Mouse (Mus musculus): ENCODE data around the gene Tle2. TPM values are rescaled to one million over a fixed set of nuclear protein-coding genes. Genes with fewer than 3 reads are reported as not detected.

The Tle2 gene
- total and polyA plus RNA-seq, 3 experiments, result 0.45 to 3.6 (median 1.5) TPM

DNA sequence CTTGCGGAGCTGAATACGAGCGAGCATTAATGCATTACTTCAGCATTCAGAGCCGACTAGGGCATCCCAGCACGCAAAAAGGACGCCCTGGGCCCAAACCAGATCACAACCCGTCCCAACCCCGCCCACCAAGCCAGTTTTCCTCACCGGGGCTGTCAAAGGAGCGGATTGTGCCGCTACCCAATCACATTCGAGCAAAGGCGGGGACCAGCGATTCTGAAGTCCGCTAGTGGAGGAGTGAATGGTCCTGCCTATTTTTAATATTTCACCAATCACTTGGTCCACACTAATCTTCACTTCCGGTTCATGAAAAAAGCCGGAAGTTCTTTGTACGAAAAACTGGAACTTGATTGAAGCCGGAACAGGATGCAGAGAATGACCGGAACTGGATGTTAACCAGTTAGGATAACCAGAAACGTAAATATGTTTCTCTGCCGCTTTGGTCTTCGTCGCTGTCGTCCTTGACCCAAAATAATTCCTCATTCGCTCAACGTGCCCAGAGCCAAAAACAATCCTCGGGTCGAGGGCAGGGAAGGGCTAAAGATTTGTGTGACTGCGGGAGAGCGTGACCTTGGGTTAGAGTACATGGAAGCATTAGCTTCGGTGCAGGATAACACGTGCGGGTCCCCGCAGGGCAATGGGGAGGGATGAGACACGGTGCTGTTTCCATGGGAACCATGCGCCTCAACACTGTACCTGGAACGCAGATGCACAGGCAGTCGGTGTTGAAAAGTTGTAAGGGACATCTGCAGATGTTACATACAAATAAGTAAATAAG, 31.8 kb downstream of the Tle2 start, which contains the start of gene BC025920:
BC025920 (plus strand) TSS at position 297 of the 778 bp plus-strand sequence.
- peaks cover 53% of the 10 kb centered on the region for H3K4me1 ChIP-seq (ENCODE audit: insufficient read depth, low read depth, low read length)
- no peak for TF ChIP-seq GATA2 (IDR thresholded peaks at IDR 0.05; ENCODE audit: borderline replicate concordance, low read depth, low read length)
- no peak for TF ChIP-seq POLR2AphosphoS5 (IDR thresholded peaks at IDR 0.05; ENCODE audit: insufficient replicate concordance, low read depth, low read length)
- no peak for TF ChIP-seq CTCF (IDR thresholded peaks at IDR 0.05; ENCODE audit: low read depth, low read length)
- TF ChIP-seq GATA1 (IDR thresholded peaks at IDR 0.05; ENCODE audit: borderline replicate concordance, low read length), result no peak
- no peak for TF ChIP-seq TAL1 (conservative IDR thresholded peaks at IDR 0.05; ENCODE audit: low read depth, low read length)

DNA sequence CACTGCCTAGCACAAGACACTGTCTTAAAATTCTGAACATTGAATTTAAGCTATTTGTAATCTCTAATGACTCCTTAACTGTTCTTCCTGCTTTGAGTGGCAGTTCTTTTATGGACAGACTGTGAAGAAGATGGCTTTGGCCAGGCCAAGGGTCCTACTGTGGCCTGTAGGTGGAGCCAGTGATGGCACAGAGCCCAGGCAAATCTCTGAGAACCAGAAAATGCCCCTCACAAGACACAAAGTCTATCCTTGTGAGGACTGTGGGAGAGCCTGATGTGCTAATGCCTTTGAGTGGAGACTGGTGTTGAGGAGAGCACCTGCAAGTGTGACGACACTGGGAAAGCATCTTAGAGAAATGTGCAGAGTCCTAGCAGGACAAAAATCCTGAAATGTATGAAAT, 33.9 kb downstream of the Tle2 start:
- Histone ChIP-seq H3K4me3 (ENCODE audit: low read depth, low read length) (no peak overlapping the region), H3K4me1 (ENCODE audit: insufficient read depth, low read depth, low read length) (peaks cover 42% of the 10 kb centered on the region), H3K27me3 (ENCODE audit: insufficient read depth, low read length) (no peaks in the 10 kb centered on the region), H3K36me3 (replicated peaks) (peaks cover 27% of the 10 kb centered on the region), H3K9me3 (replicated peaks) (0 out of 2 replicates have a peak, but pooled peaks cover 2% of the 10 kb centered on the region)
- DNase-seq (ENCODE audit: low spot score), result no peak
- TF ChIP-seq GATA1 (IDR thresholded peaks at IDR 0.05; ENCODE audit: borderline replicate concordance, low read length), result no peak
- no peak for TF ChIP-seq POLR2AphosphoS5 (IDR thresholded peaks at IDR 0.05; ENCODE audit: insufficient replicate concordance, low read depth, low read length)
- no peak for TF ChIP-seq CTCF (IDR thresholded peaks at IDR 0.05; ENCODE audit: low read depth, low read length)
- TF ChIP-seq TAL1 (conservative IDR thresholded peaks at IDR 0.05; ENCODE audit: low read depth, low read length), result no peak
- TF ChIP-seq GATA2 (IDR thresholded peaks at IDR 0.05; ENCODE audit: borderline replicate concordance, low read depth, low read length), result no peak
- no peak for ATAC-seq (ENCODE audit: extremely low read depth, insufficient number of reproducible peaks, low FRiP score, poor library complexity, severe bottlenecking)

More for the DNA sequence above, 31.8 kb downstream of the Tle2 start, which contains the start of gene BC025920:
- Histone ChIP-seq H3K36me3 (replicated peaks) (peaks cover 27% of the 10 kb centered on the region), H3K27me3 (ENCODE audit: insufficient read depth, low read length) (no peaks in the 10 kb centered on the region), H3K9me3 (replicated peaks) (0 out of 2 replicates have a peak, but pooled peaks cover 2% of the 10 kb centered on the region), H3K4me3 (ENCODE audit: low read depth, low read length) (peak within 1 kb of the TSS; percentile 79)
- DNase-seq (ENCODE audit: low spot score), result peak; percentile 98
- peak; percentile 92 for ATAC-seq (ENCODE audit: extremely low read depth, insufficient number of reproducible peaks, low FRiP score, poor library complexity, severe bottlenecking)

DNA sequence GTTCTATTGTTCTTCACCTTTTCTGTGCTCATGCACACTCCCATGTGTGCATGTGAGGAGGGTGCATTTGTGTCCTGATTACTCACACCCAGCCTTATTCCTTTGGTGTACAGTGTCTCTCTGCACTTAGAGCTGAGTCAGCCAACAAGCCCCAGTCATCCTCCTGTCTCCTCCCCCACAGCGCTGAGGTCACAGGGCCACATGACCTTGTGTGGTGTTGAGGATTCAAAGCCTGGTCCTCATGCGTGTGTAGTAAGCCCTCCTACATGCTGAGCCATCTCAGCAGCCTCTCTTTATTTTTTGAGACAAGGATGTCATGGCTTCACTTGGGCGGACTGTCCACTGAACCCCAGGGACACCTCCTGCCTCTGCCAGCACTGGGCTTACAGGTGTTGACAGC, 38.4 kb downstream of the Tle2 start:
- TF ChIP-seq POLR2AphosphoS5 (IDR thresholded peaks at IDR 0.05; ENCODE audit: insufficient replicate concordance, low read depth, low read length), result no peak
- no peak for TF ChIP-seq GATA2 (IDR thresholded peaks at IDR 0.05; ENCODE audit: borderline replicate concordance, low read depth, low read length)
- no peak for TF ChIP-seq CTCF (IDR thresholded peaks at IDR 0.05; ENCODE audit: low read depth, low read length)
- no peak for TF ChIP-seq GATA1 (IDR thresholded peaks at IDR 0.05; ENCODE audit: borderline replicate concordance, low read length)
- Histone ChIP-seq H3K36me3 (replicated peaks) (peaks cover 23% of the 10 kb centered on the region), H3K9me3 (replicated peaks) (0 out of 2 replicates have a peak, but pooled peaks cover 2% of the 10 kb centered on the region), H3K27me3 (ENCODE audit: insufficient read depth, low read length) (peaks cover 13% of the 10 kb centered on the region), H3K4me1 (ENCODE audit: insufficient read depth, low read depth, low read length) (peaks cover 10% of the 10 kb centered on the region), H3K4me3 (ENCODE audit: low read depth, low read length) (no peak overlapping the region)
- DNase-seq (ENCODE audit: low spot score) (no peak), ATAC-seq (ENCODE audit: extremely low read depth, insufficient number of reproducible peaks, low FRiP score, poor library complexity, severe bottlenecking) (no peak)

DNA sequence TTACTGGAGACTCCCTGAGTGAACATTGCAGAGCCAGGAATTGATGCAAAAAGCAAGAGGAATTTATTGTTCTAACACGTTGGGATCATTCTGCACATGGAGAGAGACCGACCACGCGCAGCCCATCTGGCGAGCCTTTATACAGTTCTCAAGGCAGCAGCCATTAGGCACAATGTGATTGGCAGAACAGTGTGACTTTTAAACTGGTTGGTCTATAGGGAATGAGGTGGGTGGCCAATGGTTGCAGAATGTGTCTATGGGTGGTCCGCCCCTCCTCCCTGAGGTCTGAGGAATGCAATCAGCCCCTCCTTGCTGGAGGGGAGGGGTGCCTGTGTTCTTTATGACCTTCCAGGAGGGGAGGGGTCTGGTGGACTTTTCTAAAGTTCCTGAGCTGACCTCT, 41.1 kb downstream of the Tle2 start:
- peaks cover 3% of the 10 kb centered on the region for H3K36me3 ChIP-seq (replicated peaks)
- TF ChIP-seq TAL1 (conservative IDR thresholded peaks at IDR 0.05; ENCODE audit: low read depth, low read length) (no peak), GATA2 (IDR thresholded peaks at IDR 0.05; ENCODE audit: borderline replicate concordance, low read depth, low read length) (no peak), GATA1 (IDR thresholded peaks at IDR 0.05; ENCODE audit: borderline replicate concordance, low read length) (no peak), POLR2AphosphoS5 (IDR thresholded peaks at IDR 0.05; ENCODE audit: insufficient replicate concordance, low read depth, low read length) (no peak), CTCF (IDR thresholded peaks at IDR 0.05; ENCODE audit: low read depth, low read length) (no peak)
- no peak overlapping the region for H3K4me3 ChIP-seq (ENCODE audit: low read depth, low read length)
- H3K9me3 ChIP-seq (replicated peaks), result 0 out of 2 replicates have a peak, but pooled peaks cover 2% of the 10 kb centered on the region
- ATAC-seq (ENCODE audit: extremely low read depth, insufficient number of reproducible peaks, low FRiP score, poor library complexity, severe bottlenecking) (no peak), DNase-seq (ENCODE audit: low spot score) (no peak)
- peaks cover 5% of the 10 kb centered on the region for H3K4me1 ChIP-seq (ENCODE audit: insufficient read depth, low read depth, low read length)
- peaks cover 13% of the 10 kb centered on the region for H3K27me3 ChIP-seq (ENCODE audit: insufficient read depth, low read length)

DNA sequence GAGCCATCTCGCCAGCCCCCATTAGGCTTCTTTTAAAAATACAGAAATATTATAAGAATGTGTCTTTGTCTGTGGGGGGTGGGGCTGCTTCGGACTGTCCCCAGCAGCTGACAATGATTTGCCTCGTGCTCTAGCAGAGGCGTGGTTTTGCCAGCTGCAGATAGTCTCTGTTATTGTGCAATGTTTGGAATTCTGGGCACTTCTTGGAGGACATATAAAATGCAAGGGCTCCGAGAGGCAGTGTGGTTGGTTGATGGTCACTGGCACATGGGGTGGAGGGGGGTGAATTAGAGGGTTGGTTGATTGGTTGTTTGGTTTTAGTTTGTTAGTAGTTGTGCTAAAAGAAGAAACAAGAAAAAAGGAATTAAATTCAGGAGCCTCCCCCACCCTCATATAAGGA, 45.6 kb downstream of the Tle2 start:
- peaks cover 18% of the 10 kb centered on the region for H3K4me1 ChIP-seq (ENCODE audit: insufficient read depth, low read depth, low read length)
- H3K36me3 ChIP-seq (replicated peaks), result peaks cover 46% of the 10 kb centered on the region
- no peak for DNase-seq (ENCODE audit: low spot score)
- no peaks in the 10 kb centered on the region for H3K9me3 ChIP-seq (replicated peaks)
- no peak for ATAC-seq (ENCODE audit: extremely low read depth, insufficient number of reproducible peaks, low FRiP score, poor library complexity, severe bottlenecking)
- TF ChIP-seq TAL1 (conservative IDR thresholded peaks at IDR 0.05; ENCODE audit: low read depth, low read length), result no peak
- TF ChIP-seq CTCF (IDR thresholded peaks at IDR 0.05; ENCODE audit: low read depth, low read length), result no peak
- TF ChIP-seq POLR2AphosphoS5 (IDR thresholded peaks at IDR 0.05; ENCODE audit: insufficient replicate concordance, low read depth, low read length), result no peak
- TF ChIP-seq GATA2 (IDR thresholded peaks at IDR 0.05; ENCODE audit: borderline replicate concordance, low read depth, low read length), result no peak
- TF ChIP-seq GATA1 (IDR thresholded peaks at IDR 0.05; ENCODE audit: borderline replicate concordance, low read length), result no peak
- no peak overlapping the region for H3K4me3 ChIP-seq (ENCODE audit: low read depth, low read length)
- peaks cover 11% of the 10 kb centered on the region for H3K27me3 ChIP-seq (ENCODE audit: insufficient read depth, low read length)

DNA sequence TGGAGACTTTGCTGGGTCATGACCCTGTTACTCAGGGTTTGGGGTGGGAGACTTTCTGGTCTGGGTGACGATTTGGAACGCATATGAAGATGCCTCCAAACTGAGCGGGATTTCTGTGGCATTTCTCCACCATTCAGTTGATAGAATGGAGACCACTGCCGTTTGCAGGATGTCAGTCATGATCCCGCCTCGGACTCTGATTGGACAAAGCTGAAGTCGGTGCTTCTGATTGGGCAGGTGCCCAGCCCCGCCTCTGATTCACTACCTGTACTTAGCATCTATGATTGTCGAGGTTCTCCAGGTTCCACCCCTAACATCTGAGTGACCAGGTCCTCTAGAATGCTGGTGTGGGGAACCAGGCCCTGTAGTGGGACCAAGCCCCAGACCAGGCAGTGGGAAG, 46.4 kb downstream of the Tle2 start:
- DNase-seq (ENCODE audit: low spot score) (no peak), ATAC-seq (ENCODE audit: extremely low read depth, insufficient number of reproducible peaks, low FRiP score, poor library complexity, severe bottlenecking) (no peak)
- Histone ChIP-seq H3K27me3 (ENCODE audit: insufficient read depth, low read length) (peaks cover 6% of the 10 kb centered on the region), H3K4me3 (ENCODE audit: low read depth, low read length) (no peak overlapping the region), H3K4me1 (ENCODE audit: insufficient read depth, low read depth, low read length) (peaks cover 21% of the 10 kb centered on the region), H3K36me3 (replicated peaks) (peaks cover 54% of the 10 kb centered on the region), H3K9me3 (replicated peaks) (no peaks in the 10 kb centered on the region)
- TF ChIP-seq GATA1 (IDR thresholded peaks at IDR 0.05; ENCODE audit: borderline replicate concordance, low read length), result no peak
- no peak for TF ChIP-seq GATA2 (IDR thresholded peaks at IDR 0.05; ENCODE audit: borderline replicate concordance, low read depth, low read length)

Data from G1E (cell line).